Mouse (Mus musculus) bone marrow macrophage, adult 2 months (primary cell): ENCODE results near the gene Zfp276. TPM values are rescaled to one million over a fixed set of nuclear protein-coding genes. Genes with fewer than 3 reads are reported as not detected.
"Not testable (repeated sequence)": the region's sequence is repeated elsewhere in the genome, so short reads cannot be mapped to it uniquely, and the experiment has no call there.

Experiments used
- H3K27ac ChIP-seq: 2 replicates; pipeline ENCODE4 v1.5.1; 2012; ENCODE audit warnings: low read depth, low read length; ENCODE audit not compliant: insufficient read depth
- H3K4me1 ChIP-seq: 2 replicates; pipeline ENCODE4 v1.6.1; 2012; ENCODE audit warnings: low read length; ENCODE audit not compliant: control insufficient read depth, insufficient read depth
- H3K4me3 ChIP-seq: 2 replicates; pipeline ENCODE4 v1.5.1; 2012; ENCODE audit warnings: mild to moderate bottlenecking, low read length, moderate library complexity; ENCODE audit not compliant: insufficient read depth
- CTCF ChIP-seq: IDR thresholded peaks from 2 replicates; pipeline ENCODE4 v1.5.1; 2012; ENCODE audit warnings: low read depth, mild to moderate bottlenecking, low read length, moderate library complexity
- POLR2A ChIP-seq: IDR thresholded peaks from 2 replicates; pipeline ENCODE4 v1.6.1; 2012; ENCODE audit warnings: mild to moderate bottlenecking, low read depth, low read length, borderline replicate concordance
- polyA plus RNA-seq: library from polyadenylated mRNA; stranded (reverse); fragments of >200 nt; gene quantifications from 2 replicates; pipeline ENCODE4 v1.2.4, GENCODE M21; 2012; ENCODE audit not compliant: missing spikeins, insufficient read depth, insufficient read length

Gene Zfp276
- 16.2 and 17.1 TPM in 2 replicates for polyA plus RNA-seq

GRCm38 (mm10) chr8:123254099-123254885, at the start of gene Zfp276, which contains the start of gene Vps9d1:
Zfp276 (plus strand) TSS chr8:123254195.
Vps9d1 (minus strand) TSS chr8:123254348.
- Histone ChIP-seq H3K27ac (peak within 1 kb of the TSS; percentile 80), H3K4me1 (peaks cover 38% of the 10 kb centered on the region)
- no peak for TF ChIP-seq POLR2A

DNA sequence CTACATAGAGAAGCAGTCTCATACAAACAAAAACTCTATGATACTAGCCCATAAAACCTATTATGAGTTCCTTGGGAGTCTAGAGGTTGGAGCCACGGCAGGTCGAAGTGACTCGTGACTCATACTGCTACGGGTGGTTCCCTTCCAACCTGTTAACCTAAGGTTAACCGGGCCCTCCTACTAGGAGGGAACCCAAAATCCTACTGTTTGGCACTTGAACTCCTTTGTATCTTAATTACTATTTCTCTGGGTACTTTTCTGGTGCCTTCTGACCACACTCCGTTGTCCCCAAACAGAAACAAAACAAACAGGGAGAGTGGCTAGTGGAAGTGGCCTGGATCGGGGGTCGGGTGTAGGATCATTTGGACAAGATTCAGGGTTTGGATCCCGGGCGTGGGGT, 42.1 kb upstream of the Zfp276 start:
- no peak overlapping the region for H3K27ac ChIP-seq
- peak overlapping the region; percentile 96 for H3K4me3 ChIP-seq
- H3K4me1 ChIP-seq = peaks cover 9% of the 10 kb centered on the region
- TF ChIP-seq POLR2A (no peak), CTCF (no peak)

More at GRCm38 (mm10) chr8:123254099-123254885, at the start of gene Zfp276, which contains the start of gene Vps9d1:
- peak within 1 kb of the TSS; percentile 99 for H3K4me3 ChIP-seq

GRCm38 (mm10) chr8:123212321-123213117, 41.5 kb upstream of the Zfp276 start, which contains the start of the genes Chmp1a and Spata33:
Chmp1a (minus strand) TSS chr8:123212763.
Spata33 (plus strand) TSS chr8:123212832.
- TF ChIP-seq CTCF = peak; percentile 43; the same call in 1 of the 2 replicates
- no peak for TF ChIP-seq POLR2A
- peak within 1 kb of the TSS; percentile 96 for H3K4me3 ChIP-seq
- H3K4me1 ChIP-seq = peaks cover 9% of the 10 kb centered on the region
- peak within 1 kb of the TSS; percentile 30 for H3K27ac ChIP-seq

- Histone ChIP-seq H3K27ac (no peak overlapping the region), H3K4me3 (peak overlapping the region; percentile 96), H3K4me1 (peaks cover 9% of the 10 kb centered on the region)
- TF ChIP-seq CTCF (no peak), POLR2A (no peak)
Measured at GRCm38 (mm10) chr8:123213118-123213772, 40.8 kb upstream of the Zfp276 start.

- TF ChIP-seq CTCF (no peak), POLR2A (no peak)
- Histone ChIP-seq H3K27ac (no peak overlapping the region), H3K4me3 (no peak overlapping the region), H3K4me1 (peaks cover 10% of the 10 kb centered on the region)
Measured at GRCm38 (mm10) chr8:123215430-123215829, 38.6 kb upstream of the Zfp276 start.

GRCm38 (mm10) chr8:123220917-123221316, 33.1 kb upstream of the Zfp276 start:
- Histone ChIP-seq H3K4me3 (no peak overlapping the region), H3K4me1 (peaks cover 6% of the 10 kb centered on the region), H3K27ac (peak overlapping the region; percentile 53)
- TF ChIP-seq CTCF = no peak
- no peak for TF ChIP-seq POLR2A

GRCm38 (mm10) chr8:123224278-123225266, 29.4 kb upstream of the Zfp276 start, which contains the start of gene Cdk10:
Cdk10 (plus strand) TSS chr8:123224842.
- TF ChIP-seq POLR2A = no peak; the same call in 1 of the 2 replicates
- no peak for TF ChIP-seq CTCF
- peak within 1 kb of the TSS; percentile 68 for H3K4me3 ChIP-seq
- peaks cover 6% of the 10 kb centered on the region for H3K4me1 ChIP-seq
- peak within 1 kb of the TSS; percentile 72 for H3K27ac ChIP-seq

- no peak for TF ChIP-seq POLR2A
- no peak for TF ChIP-seq CTCF
- Histone ChIP-seq H3K4me3 (no peak overlapping the region), H3K4me1 (no peaks in the 10 kb centered on the region), H3K27ac (no peak overlapping the region)
Measured at GRCm38 (mm10) chr8:123228416-123228815, 25.6 kb upstream of the Zfp276 start.

DNA sequence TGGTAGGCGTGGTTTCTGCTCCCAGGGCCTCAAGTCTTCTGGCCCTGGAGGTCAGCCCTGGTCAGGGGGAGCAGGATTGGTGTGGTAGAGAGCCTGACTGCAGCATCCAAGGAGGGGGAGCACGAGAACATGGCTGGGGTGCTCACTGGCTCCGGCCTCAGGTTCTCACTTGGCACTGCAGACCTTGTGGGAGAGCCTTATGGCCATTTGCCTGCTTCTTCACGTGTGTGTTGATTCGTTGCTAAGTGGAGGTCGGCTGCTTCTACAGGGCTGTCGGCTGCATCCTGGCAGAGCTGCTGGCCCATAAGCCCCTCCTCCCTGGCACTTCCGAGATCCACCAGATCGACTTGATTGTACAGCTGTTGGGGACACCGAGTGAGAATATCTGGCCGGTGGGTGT, 23.7 kb upstream of the Zfp276 start:
- H3K4me3 ChIP-seq, H3K4me1 ChIP-seq, H3K27ac ChIP-seq: not testable (repeated sequence)
